Comparison of ENCODE assay signal across 26 mouse cellular contexts in genomic region chr7:14030831-14031230, GRCm38 (mm10). TPM values are rescaled to one million over a fixed set of nuclear protein-coding genes. Genes with fewer than 3 reads are reported as not detected.
"Had no signal": no experiment of that assay in that cellular context is flagged by ENCODE, and none has a peak within 500 bp of the region (broad histone marks: within the 10 kb centered on the region; RNA-seq: fewer than 3 reads in every experiment).

No protein-coding gene starts in this region.

RNA-seq across cellular contexts. Expression of gene Sult2a4, which starts 41.4 kb away (rescaled TPM):
- polyA plus RNA-seq: heart, embryonic 11.5 days; heart, embryonic 12.5 days; heart, embryonic 13.5 days; heart, embryonic 14.5 days; heart, embryonic 15.5 days; heart, embryonic 16.5 days; heart, postnatal 0 days; hindbrain, embryonic 10.5 days; hindbrain, embryonic 11.5 days; hindbrain, embryonic 12.5 days; hindbrain, embryonic 13.5 days; hindbrain, embryonic 14.5 days; hindbrain, embryonic 15.5 days; hindbrain, embryonic 16.5 days; hindbrain, postnatal 0 days; inflammation-experienced regulatory T-cells, adult 6 months; intestine, embryonic 14.5 days; intestine, embryonic 15.5 days; intestine, embryonic 16.5 days; intestine, postnatal 0 days; kidney, adult 2 months; kidney, embryonic 14.5 days; kidney, embryonic 15.5 days; kidney, embryonic 16.5 days; kidney, postnatal 0 days; large intestine, adult 2 months had no signal
